Mouse (Mus musculus) kidney, embryonic 15.5 days (tissue): ENCODE measurements around the gene Atxn7. TPM values are rescaled to one million over a fixed set of nuclear protein-coding genes. Genes with fewer than 3 reads are reported as not detected.

Experiments used
- ATAC-seq: fragments of 200-750 bp; cut with Nextera tagmentation; replicated peaks from 2 replicates; pipeline ENCODE4 v1.8.0; 2017; ENCODE audit warnings: moderate TSS enrichment; ENCODE audit not compliant: low FRiP score
- H3K27ac ChIP-seq: fragments of 300-500 bp; sonication (generic); 2 replicates; pipeline ENCODE4 v1.5.1; 2015; ENCODE audit warnings: mild to moderate bottlenecking, inconsistent platforms
- H3K27me3 ChIP-seq: fragments of 300-500 bp; sonication (generic); 2 replicates; pipeline ENCODE4 v1.6.1; 2015; ENCODE audit warnings: inconsistent platforms
- H3K36me3 ChIP-seq: fragments of 300-500 bp; sonication (generic); 2 replicates; pipeline ENCODE4 v1.6.1; 2015; ENCODE audit warnings: inconsistent platforms
- H3K4me1 ChIP-seq: fragments of 300-500 bp; sonication (generic); 2 replicates; pipeline ENCODE4 v1.6.1; 2015; ENCODE audit warnings: inconsistent platforms
- H3K4me2 ChIP-seq: fragments of 300-500 bp; sonication (generic); 2 replicates; pipeline ENCODE4 v1.6.1; 2015; ENCODE audit warnings: moderate library complexity, mild to moderate bottlenecking, inconsistent platforms
- H3K4me3 ChIP-seq: fragments of 300-500 bp; sonication (generic); replicated peaks from 2 replicates; pipeline ENCODE4 v1.5.1; 2015; ENCODE audit warnings: mild to moderate bottlenecking, inconsistent platforms
- H3K9ac ChIP-seq: fragments of 300-500 bp; sonication (generic); 2 replicates; pipeline ENCODE4 v1.6.1; 2015; ENCODE audit warnings: mild to moderate bottlenecking, inconsistent platforms
- H3K9me3 ChIP-seq: fragments of 300-500 bp; sonication (generic); replicated peaks from 2 replicates; pipeline ENCODE4 v1.6.1; 2016; ENCODE audit warnings: inconsistent platforms
- WGBS: fragments of 180-500 bp; shearing (Covaris S2); methylation state at CpG from one replicate; pipeline ENCODE4 v1.1.7; 2015; ENCODE audit warnings: mixed read lengths; 5-methylcytosine and 5-hydroxymethylcytosine counted together
- polyA plus RNA-seq: library from polyadenylated mRNA; unstranded; fragments of >200 nt; fragmentation: Nextera tagmentation; extraction: Ambion mirVana; gene quantifications from 2 replicates; pipeline ENCODE4 v1.2.1, GENCODE M21; 2015

Gene Atxn7
- polyA plus RNA-seq, 1 experiment from 2014 or later: 3.9 TPM

GRCm38 (mm10) chr14:14070541-14071315 lies 109.5 kb downstream of the Atxn7 start:
- Histone ChIP-seq H3K9me3 (no peaks in the 10 kb centered on the region), H3K27me3 (no peaks in the 10 kb centered on the region), H3K36me3 (no peaks in the 10 kb centered on the region), H3K4me2 (no peak overlapping the region), H3K4me1 (peaks cover 25% of the 10 kb centered on the region), H3K9ac (no peak overlapping the region), H3K4me3 (no peak overlapping the region), H3K27ac (0 out of 2 replicates have a peak overlapping the region, but pooled peaks have one; percentile 14)
- WGBS: 37% methylated on average over 6 of the region's 6 CpGs
- ATAC-seq: no peak

DNA sequence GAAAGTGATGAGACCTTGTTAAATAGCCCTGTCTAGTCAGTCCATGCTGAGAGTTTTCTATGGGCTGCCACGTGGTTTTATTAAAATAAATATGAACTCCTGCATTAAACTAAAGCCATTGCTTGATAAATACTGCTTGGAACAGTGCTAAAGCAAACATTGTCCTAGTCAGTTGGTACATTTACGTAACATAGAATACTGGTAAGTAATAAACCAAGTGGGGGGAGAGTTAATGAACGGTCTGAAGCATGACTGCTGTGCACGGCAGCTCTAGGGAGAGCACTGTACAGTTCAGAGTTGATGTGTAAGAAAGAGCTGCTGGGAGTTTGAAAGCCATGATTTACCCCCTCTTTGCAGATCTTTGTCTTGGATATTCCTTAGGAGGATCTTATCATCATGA lies 110.2 kb downstream of the Atxn7 start:
- Histone ChIP-seq H3K9ac (no peak overlapping the region), H3K4me2 (no peak overlapping the region), H3K4me1 (peaks cover 19% of the 10 kb centered on the region), H3K36me3 (no peaks in the 10 kb centered on the region), H3K27me3 (no peaks in the 10 kb centered on the region), H3K27ac (no peak overlapping the region), H3K9me3 (no peaks in the 10 kb centered on the region), H3K4me3 (no peak overlapping the region)
- peak; percentile 52; the same call in 1 of the 2 replicates for ATAC-seq
- 46% methylated on average over 4 of the region's 4 CpGs for WGBS

DNA sequence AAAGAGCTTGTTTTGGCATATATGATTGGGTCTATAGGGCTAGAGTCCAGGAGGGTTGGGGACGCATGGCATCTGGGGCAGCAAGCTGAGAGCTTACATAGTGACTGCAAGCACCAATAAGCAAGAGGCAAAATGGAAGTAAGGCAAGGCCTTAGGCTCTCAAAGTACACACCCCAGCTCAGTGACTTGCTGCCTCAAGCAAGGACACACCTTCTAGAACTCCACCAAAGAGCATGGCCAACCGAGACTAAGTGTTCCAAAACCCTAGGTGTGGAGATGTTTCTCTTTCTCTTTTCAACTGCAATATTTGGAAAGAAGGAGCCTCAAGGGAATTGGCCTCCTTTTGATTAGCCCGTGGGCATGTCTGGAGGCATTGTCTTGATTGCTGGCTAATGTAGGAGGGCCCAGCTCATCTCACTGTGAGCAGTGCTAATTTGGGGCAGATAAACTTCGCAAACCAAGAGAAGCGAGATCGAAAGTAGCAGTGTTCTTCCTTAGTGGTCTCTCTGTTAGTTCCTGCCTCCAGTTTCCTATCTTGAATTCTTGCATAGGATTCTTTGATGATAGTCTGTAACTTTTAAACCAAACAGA lies 119.5 kb downstream of the Atxn7 start:
- H3K4me2 ChIP-seq: no peak overlapping the region
- H3K27me3 ChIP-seq: no peaks in the 10 kb centered on the region
- 0 out of 2 replicates have a peak, but pooled peaks cover 3% of the 10 kb centered on the region for H3K36me3 ChIP-seq
- no peaks in the 10 kb centered on the region for H3K9me3 ChIP-seq
- WGBS: 93% methylated on average over 6 of the region's 6 CpGs
- no peaks in the 10 kb centered on the region for H3K4me1 ChIP-seq
- no peak overlapping the region for H3K4me3 ChIP-seq
- H3K27ac ChIP-seq: no peak overlapping the region
- no peak for ATAC-seq
- no peak overlapping the region for H3K9ac ChIP-seq

DNA sequence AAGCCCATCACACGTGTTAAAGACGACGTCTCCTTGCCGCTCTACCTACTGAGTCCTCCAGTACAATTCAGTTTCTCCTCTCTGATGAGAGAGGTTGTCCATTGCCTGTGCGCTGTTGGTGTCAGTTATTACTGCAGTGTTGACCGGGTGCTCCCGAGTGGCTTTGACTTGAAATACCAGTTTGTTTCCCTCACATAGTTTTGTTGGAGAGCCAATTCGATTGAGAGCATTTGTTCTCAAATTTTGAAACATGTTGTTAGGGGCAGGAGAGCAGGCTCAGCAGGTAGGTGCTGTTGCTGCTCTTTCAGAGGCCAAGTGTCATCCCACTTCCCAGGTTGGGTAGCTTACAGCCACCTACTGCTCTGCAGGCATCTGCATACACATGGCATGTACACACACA lies 122.6 kb downstream of the Atxn7 start:
- Histone ChIP-seq H3K27me3 (no peaks in the 10 kb centered on the region), H3K4me2 (no peak overlapping the region), H3K36me3 (peaks cover 15% of the 10 kb centered on the region; the same call in 1 of the 2 replicates), H3K4me3 (no peak overlapping the region), H3K4me1 (no peaks in the 10 kb centered on the region), H3K9ac (no peak overlapping the region), H3K27ac (no peak overlapping the region), H3K9me3 (no peaks in the 10 kb centered on the region)
- no peak for ATAC-seq
- 92% methylated on average over 8 of the region's 8 CpGs for WGBS

- 84% methylated on average over 4 of the region's 4 CpGs for WGBS
- Histone ChIP-seq H3K4me3 (no peak overlapping the region), H3K4me2 (no peak overlapping the region), H3K4me1 (no peaks in the 10 kb centered on the region), H3K27ac (no peak overlapping the region), H3K27me3 (no peaks in the 10 kb centered on the region), H3K9me3 (no peaks in the 10 kb centered on the region), H3K36me3 (peaks cover 40% of the 10 kb centered on the region; the same call in 1 of the 2 replicates), H3K9ac (no peak overlapping the region)
- ATAC-seq: no peak
These were observed 125.5 kb downstream of the Atxn7 start for GRCm38 (mm10) chr14:14086711-14087263.

DNA sequence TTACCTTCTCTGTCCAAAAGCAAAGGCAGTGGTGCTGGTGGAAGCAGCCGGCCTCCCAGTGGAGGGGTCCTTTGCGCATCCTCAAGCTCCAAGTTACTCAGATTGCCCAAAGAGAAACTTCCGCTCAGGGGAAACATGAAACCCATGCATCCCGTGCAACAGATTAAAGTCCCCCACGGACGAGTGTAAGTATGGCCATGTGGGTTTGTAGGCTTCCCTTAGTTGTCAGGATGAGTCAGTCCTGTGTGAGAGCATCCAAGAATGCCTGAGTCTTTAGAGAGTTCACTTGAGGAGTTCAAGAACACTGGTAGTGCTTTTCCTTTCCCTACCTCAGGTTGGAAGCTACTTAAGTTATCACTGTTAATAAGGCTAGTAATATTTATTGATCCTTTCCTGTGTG lies 126.1 kb downstream of the Atxn7 start:
- H3K36me3 ChIP-seq: peaks cover 46% of the 10 kb centered on the region
- H3K27me3 ChIP-seq: no peaks in the 10 kb centered on the region
- no peak overlapping the region for H3K27ac ChIP-seq
- no peak overlapping the region for H3K9ac ChIP-seq
- no peak overlapping the region for H3K4me2 ChIP-seq
- WGBS: 68% methylated on average over 6 of the region's 6 CpGs
- no peak for ATAC-seq
- no peak overlapping the region for H3K4me3 ChIP-seq
- H3K9me3 ChIP-seq: no peaks in the 10 kb centered on the region
- no peaks in the 10 kb centered on the region for H3K4me1 ChIP-seq

- Histone ChIP-seq H3K9ac (no peak overlapping the region), H3K27me3 (no peaks in the 10 kb centered on the region), H3K27ac (no peak overlapping the region), H3K36me3 (peaks cover 52% of the 10 kb centered on the region), H3K4me2 (no peak overlapping the region), H3K4me3 (no peak overlapping the region), H3K4me1 (no peaks in the 10 kb centered on the region), H3K9me3 (no peaks in the 10 kb centered on the region)
- WGBS: 80% methylated on average over 9 of the region's 9 CpGs
- no peak for ATAC-seq
These were observed 127.0 kb downstream of the Atxn7 start for GRCm38 (mm10) chr14:14088016-14088791.

DNA sequence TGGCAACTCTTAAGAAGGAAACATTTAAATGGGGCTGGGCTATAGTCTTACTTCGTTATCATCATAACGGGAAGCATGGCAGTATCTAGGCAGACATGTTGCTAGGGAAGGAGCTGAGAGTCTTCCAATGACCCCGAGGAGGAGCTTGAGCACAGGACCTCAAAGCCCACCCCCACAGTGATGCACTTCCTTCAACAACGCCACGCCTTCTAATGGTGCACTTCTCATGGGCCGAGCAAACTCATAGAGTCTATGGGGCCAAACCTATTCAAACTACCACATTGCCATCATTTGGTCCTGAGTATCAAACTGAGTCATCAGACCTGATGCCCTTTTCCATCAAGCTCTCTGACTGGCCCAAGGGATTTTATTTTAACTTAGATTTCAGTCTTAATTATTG lies 129.3 kb downstream of the Atxn7 start:
- no peak for ATAC-seq
- H3K9me3 ChIP-seq: no peaks in the 10 kb centered on the region
- no peak overlapping the region for H3K4me2 ChIP-seq
- H3K27me3 ChIP-seq: no peaks in the 10 kb centered on the region
- H3K36me3 ChIP-seq: peaks cover 63% of the 10 kb centered on the region
- H3K9ac ChIP-seq: no peak overlapping the region
- no peak overlapping the region for H3K4me3 ChIP-seq
- 95% methylated on average over 6 of the region's 6 CpGs for WGBS
- H3K4me1 ChIP-seq: no peaks in the 10 kb centered on the region
- H3K27ac ChIP-seq: no peak overlapping the region

DNA sequence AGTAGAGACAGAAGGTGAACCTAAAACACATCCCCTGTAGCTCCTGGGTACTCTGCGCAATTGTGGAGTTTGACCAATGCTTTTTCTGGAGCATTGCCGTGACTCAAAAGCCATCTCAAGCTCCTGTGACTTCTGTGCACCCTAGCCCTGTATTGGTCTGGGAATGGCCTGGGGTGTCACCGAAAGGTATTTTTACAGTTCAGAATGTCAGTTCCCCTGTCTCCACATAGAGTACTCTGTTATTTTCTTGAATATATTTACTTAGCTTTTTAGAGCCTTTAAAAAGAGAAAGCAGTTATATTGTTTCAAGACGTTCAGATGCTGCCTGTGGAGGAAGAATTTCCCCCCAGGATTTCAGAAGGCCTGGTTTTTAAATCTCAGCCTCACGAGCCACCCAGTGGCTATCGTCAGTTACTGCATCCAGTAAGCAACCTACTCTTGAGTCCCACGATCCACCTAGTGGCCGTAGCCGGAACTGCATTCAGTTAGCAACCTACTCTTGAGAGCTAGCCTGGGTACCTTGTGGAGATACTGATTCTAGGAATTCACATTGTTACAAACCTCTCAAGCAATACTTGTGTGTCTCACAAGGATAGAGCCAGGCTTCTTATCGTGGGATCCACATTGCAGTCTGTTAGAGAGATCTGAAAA lies 137.2 kb downstream of the Atxn7 start:
- Histone ChIP-seq H3K27ac (no peak overlapping the region), H3K9me3 (no peaks in the 10 kb centered on the region), H3K27me3 (no peaks in the 10 kb centered on the region), H3K36me3 (peaks cover 68% of the 10 kb centered on the region), H3K4me3 (no peak overlapping the region), H3K9ac (no peak overlapping the region), H3K4me1 (no peaks in the 10 kb centered on the region), H3K4me2 (no peak overlapping the region)
- peak; percentile 58; the same call in 1 of the 2 replicates for ATAC-seq
- WGBS: 33% methylated on average over 10 of the region's 10 CpGs

DNA sequence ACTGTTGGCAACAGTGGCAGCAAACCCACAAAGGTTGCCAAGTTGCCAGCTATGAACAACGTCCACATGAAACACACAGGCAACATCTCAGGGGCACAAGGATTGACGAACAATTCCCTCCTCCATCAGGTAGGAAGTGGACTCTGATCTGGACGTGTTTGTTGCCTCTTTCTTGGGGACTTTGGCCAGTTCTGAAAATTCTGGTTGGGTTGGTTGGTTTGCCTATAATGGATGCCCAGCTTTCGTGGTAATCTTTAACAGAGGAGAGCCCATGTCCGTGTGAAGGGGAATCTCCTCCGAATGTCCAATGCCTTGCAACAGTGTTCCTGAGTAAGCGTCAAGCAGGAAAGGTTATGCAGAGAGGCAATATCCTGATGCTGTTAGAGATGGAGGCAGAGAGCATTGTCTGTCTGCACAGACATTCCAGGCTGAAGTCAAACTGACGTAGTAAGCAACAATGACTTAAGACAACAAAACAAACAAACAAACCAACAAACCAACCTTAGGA lies 139.6 kb downstream of the Atxn7 start:
- Histone ChIP-seq H3K9ac (no peak overlapping the region), H3K36me3 (peaks cover 68% of the 10 kb centered on the region), H3K4me1 (no peaks in the 10 kb centered on the region), H3K27me3 (no peaks in the 10 kb centered on the region), H3K4me2 (no peak overlapping the region), H3K27ac (peak overlapping the region; percentile 32; the same call in 1 of the 2 replicates), H3K4me3 (no peak overlapping the region), H3K9me3 (no peaks in the 10 kb centered on the region)
- WGBS: 90% methylated on average over 8 of the region's 8 CpGs
- ATAC-seq: 0 out of 2 replicates have a peak, but pooled peaks have one; percentile 34

GRCm38 (mm10) chr14:14101296-14101695 lies 140.1 kb downstream of the Atxn7 start:
- WGBS: 90% methylated on average over 9 of the region's 9 CpGs
- Histone ChIP-seq H3K4me1 (no peaks in the 10 kb centered on the region), H3K27ac (peak overlapping the region; percentile 32; the same call in 1 of the 2 replicates), H3K4me2 (no peak overlapping the region), H3K9me3 (no peaks in the 10 kb centered on the region), H3K4me3 (no peak overlapping the region), H3K9ac (no peak overlapping the region), H3K36me3 (peaks cover 63% of the 10 kb centered on the region), H3K27me3 (no peaks in the 10 kb centered on the region)
- no peak for ATAC-seq
